Mouse (Mus musculus) left cerebral cortex, adult 18-20 months (tissue): ENCODE results near the gene Ilk. TPM values are rescaled to one million over a fixed set of nuclear protein-coding genes. Genes with fewer than 3 reads are reported as not detected.
"Not testable (repeated sequence)": the region's sequence is repeated elsewhere in the genome, so short reads cannot be mapped to it uniquely, and the experiment has no call there.

Experiments used
- DNase-seq, 2 experiments: peaks; one replicate each; pipeline ENCODE4 v3.0.0; 2021 to 2022; ENCODE audit warnings: low spot score in 2 of 2, mixed read lengths in 1 of 2
- long read RNA-seq, 2 experiments: library from polyadenylated mRNA; stranded (forward); transcript quantifications; one replicate each; pipeline ENCODE4 v2.0.0; 2021
- total RNA-seq, 2 experiments: library from RNA; stranded (reverse); gene quantifications; 2 replicates each; pipeline ENCODE4 v1.2.3; 2021

Ilk gene
- 10 to 100 TPM; 68.9 to 74.6 TPM for total RNA-seq
- long read RNA-seq, experiment 1, transcript Ilk-201 (13 exons, 1,795 nt): major isoform, 84 of 118 reads
- long read RNA-seq, experiment 1, partial matches to known transcripts: 16 of 118 reads
- long read RNA-seq, experiment 1, other reads (novel, unspliced or antisense): 17 of 118 reads
- long read RNA-seq, experiment 2, transcript Ilk-201 (13 exons, 1,795 nt): major isoform, 42 of 55 reads
- long read RNA-seq, experiment 2, partial matches to known transcripts: 7 of 55 reads
- long read RNA-seq, experiment 2, other reads (novel, unspliced or antisense): 4 of 55 reads

GRCm38 (mm10) chr7:105736264-105736901 is at the start of gene Ilk:
Gene Ilk (plus strand): TSS chr7:105736592.
- peak; percentile 89 to 92 for DNase-seq

- DNase-seq: no peak
Measured at GRCm38 (mm10) chr7:105690875-105691274, 45.5 kb upstream of the Ilk start.

GRCm38 (mm10) chr7:105703184-105703583 is 33.2 kb upstream of the Ilk start:
- peak; percentile 31 to 54 for DNase-seq

- DNase-seq: no peak
Measured at GRCm38 (mm10) chr7:105703816-105704215, 32.6 kb upstream of the Ilk start.

GRCm38 (mm10) chr7:105708733-105709132 is 27.7 kb upstream of the Ilk start:
- DNase-seq: no peak

- no peak for DNase-seq
Measured at GRCm38 (mm10) chr7:105715366-105715765, 21.0 kb upstream of the Ilk start.

- DNase-seq: no peak
Measured at GRCm38 (mm10) chr7:105721916-105722315, 14.5 kb upstream of the Ilk start.

GRCm38 (mm10) chr7:105726144-105726979 is 10.0 kb upstream of the Ilk start:
- DNase-seq: peak; percentile 42 to 48

- DNase-seq: no peak
Measured at GRCm38 (mm10) chr7:105726980-105727325, 9.4 kb upstream of the Ilk start.

- DNase-seq: no peak
Measured at GRCm38 (mm10) chr7:105728701-105729428, 7.5 kb upstream of the Ilk start.

GRCm38 (mm10) chr7:105733836-105734235 is 2.6 kb upstream of the Ilk start:
- no peak for DNase-seq

GRCm38 (mm10) chr7:105734826-105735225 is 1.6 kb upstream of the Ilk start:
- no peak for DNase-seq

- DNase-seq: not testable (repeated sequence)
Measured at GRCm38 (mm10) chr7:105735464-105735863, 928 bp upstream of the Ilk start.

- peak in 1 of 2 experiments; percentile 45 for DNase-seq
Measured at GRCm38 (mm10) chr7:105736911-105737521, 624 bp downstream of the Ilk start, which contains the start of gene Rrp8. Gene Rrp8 (minus strand): TSS chr7:105737385.

GRCm38 (mm10) chr7:105737648-105738047 is 1.3 kb downstream of the Ilk start:
- DNase-seq: no peak

- DNase-seq: no peak
Measured at GRCm38 (mm10) chr7:105738286-105738685, 1.9 kb downstream of the Ilk start.

- no peak for DNase-seq
Measured at GRCm38 (mm10) chr7:105738948-105739347, 2.6 kb downstream of the Ilk start.

GRCm38 (mm10) chr7:105740089-105740795 is 3.9 kb downstream of the Ilk start:
- no peak for DNase-seq

- DNase-seq: no peak
Measured at GRCm38 (mm10) chr7:105740851-105741250, 4.5 kb downstream of the Ilk start.

GRCm38 (mm10) chr7:105741978-105742377 is 5.6 kb downstream of the Ilk start:
- DNase-seq: no peak
